In genomic region chr11:94259814-94260213, GRCm38 (mm10) we compare ENCODE assay signal across 18 mouse cellular contexts. TPM values are rescaled to one million over a fixed set of nuclear protein-coding genes. Genes with fewer than 3 reads are reported as not detected.
A peak's percentile ranks its signal among the peaks of the same experiment; 100 is the strongest.
DNase-seq lines count a peak whose midpoint lies in the region; TF ChIP-seq lines count a peak whose summit lies in the region.
"Had no signal": no experiment of that assay in that cellular context is flagged by ENCODE, and none has a peak within 500 bp of the region (broad histone marks: within the 10 kb centered on the region; RNA-seq: fewer than 3 reads in every experiment).

No protein-coding gene starts in this region.

- no peak for TF ChIP-seq POLR2A in bone marrow, adult 2 months (IDR thresholded peaks at IDR 0.05; ENCODE audit: borderline replicate concordance, control insufficient read depth, low read depth, low read length)

- no peak for TF ChIP-seq CTCF in bone marrow, adult 2 months (IDR thresholded peaks at IDR 0.05; ENCODE audit: control insufficient read depth, insufficient read depth, low read length)

- peak; percentile 93 for DNase-seq in 416B (ENCODE audit: low read depth)
- peak; percentile 58 for DNase-seq in CD4-positive helper T cell, adult 2 months (ENCODE audit: low read depth, low spot score)
- no peak for DNase-seq in cerebellum, postnatal 4 days (ENCODE audit: low spot score in 2 of 2)
- DNase-seq in kidney, adult 18-20 months: no peak
- DNase-seq in cerebellum, adult 11-12 months: no peak
- DNase-seq: cerebellum, postnatal 14 days; gastrocnemius, postnatal 36 days; kidney, adult 9 months; right cerebral cortex, postnatal 4 days had no signal

- H3K27ac ChIP-seq in bone marrow, adult 2 months (ENCODE audit: control insufficient read depth, insufficient read depth, low read depth, low read length, poor library complexity): peak overlapping the region; percentile 24; the same call in 1 of the 2 replicates
- H3K27ac ChIP-seq in macrophage: 0 out of 2 replicates have a peak overlapping the region, but pooled peaks have one; percentile 4
- H3K27ac ChIP-seq: heart, embryonic 13.5 days; hindbrain, embryonic 10.5 days; limb, embryonic 10.5 days; midbrain, embryonic 12.5 days; neural tube, embryonic 15.5 days had no signal

- H3K79me2 ChIP-seq in macrophage (ENCODE audit: inconsistent target): no peaks in the 10 kb centered on the region

- peaks cover 9% of the 10 kb centered on the region for H3K4me1 ChIP-seq in bone marrow, adult 2 months (ENCODE audit: control insufficient read depth, insufficient read depth, low read length)

- WGBS in bone marrow, adult 2 months: 8% methylated on average over 4 of the region's 4 CpGs
- 14% methylated on average over 4 of the region's 4 CpGs for WGBS in macrophage (ENCODE audit: missing documents)

- no peak overlapping the region for H3K4me3 ChIP-seq in bone marrow, adult 2 months (replicated peaks; ENCODE audit: control insufficient read depth, low read depth, low read length)
- H3K4me3 ChIP-seq in macrophage (ENCODE audit: inconsistent target): no peak overlapping the region
- H3K4me3 ChIP-seq: heart, embryonic 13.5 days; hindbrain, embryonic 10.5 days; limb, embryonic 10.5 days; midbrain, embryonic 12.5 days; neural tube, embryonic 15.5 days had no signal

- H3K36me3 ChIP-seq in macrophage (ENCODE audit: inconsistent target): no peaks in the 10 kb centered on the region
- H3K36me3 ChIP-seq: heart, embryonic 13.5 days; hindbrain, embryonic 10.5 days; limb, embryonic 10.5 days; midbrain, embryonic 12.5 days; neural tube, embryonic 15.5 days had no signal

RNA-seq across cellular contexts. Expression of gene Wfikkn2, which starts 14.0 kb away (rescaled TPM):
- 0.42 TPM in 1 of 2 replicates, not detected in the other for polyA plus RNA-seq in bone marrow, adult 2 months (2011; ENCODE audit: insufficient read depth, insufficient read length, low replicate concordance, missing spikeins)
- under 1 TPM in 1 of 26 experiments, not detected in 25; 0.26 TPM for total RNA-seq in macrophage (2018; cell fraction: chromatin; rRNA removed)
- total RNA-seq in macrophage (2018; cell fraction: cytosol; rRNA removed): under 1 TPM in 3 of 26 experiments, not detected in 23; 0.03 to 0.06 (median 0.03) TPM
- total RNA-seq in macrophage (2018; cell fraction: nucleus; rRNA removed): 1 to 10 TPM in 1 of 26 experiments, under 1 TPM in 1, not detected in 24; 0.16 to 1.3 TPM
- polyA plus RNA-seq in macrophage (2018): not detected in 3 replicates

RNA-seq across cellular contexts. Expression of gene Gm21885, which starts 21.9 kb away (rescaled TPM):
- polyA plus RNA-seq in bone marrow, adult 2 months (2011; ENCODE audit: insufficient read depth, insufficient read length, low replicate concordance, missing spikeins): not detected in 2 replicates
- not detected for total RNA-seq in macrophage (2018; cell fraction: chromatin; rRNA removed)
- total RNA-seq in macrophage (2018; cell fraction: cytosol; rRNA removed): not detected
- not detected for total RNA-seq in macrophage (2018; cell fraction: nucleus; rRNA removed)
- polyA plus RNA-seq in macrophage (2018): not detected in 3 replicates
- total RNA-seq: gastrocnemius, postnatal 36 days had no signal
- polyA plus RNA-seq: forebrain, embryonic 14.5 days; heart, embryonic 13.5 days; hindbrain, embryonic 10.5 days; limb, embryonic 10.5 days; neural tube, embryonic 15.5 days; Patski had no signal

RNA-seq across cellular contexts. Expression of gene Tob1, which starts 48.6 kb away (rescaled TPM):
- 3.3 and 6.4 TPM in 2 replicates for polyA plus RNA-seq in bone marrow, adult 2 months (2011; ENCODE audit: insufficient read depth, insufficient read length, low replicate concordance, missing spikeins)
- 10 to 100 TPM in 4 of 26 experiments, 1 to 10 TPM in 22; 2.3 to 11.6 (median 6.5) TPM for total RNA-seq in macrophage (2018; cell fraction: chromatin; rRNA removed)
- 10 to 100 TPM in 20 of 26 experiments, 1 to 10 TPM in 6; 7.5 to 30.2 (median 12.2) TPM for total RNA-seq in macrophage (2018; cell fraction: cytosol; rRNA removed)
- total RNA-seq in macrophage (2018; cell fraction: nucleus; rRNA removed): 10 to 100 TPM in 18 of 26 experiments, 1 to 10 TPM in 8; 6.4 to 29.1 (median 13.5) TPM
- 11.5 to 13.3 TPM (median 11.7 TPM) in 3 replicates for polyA plus RNA-seq in macrophage (2018)

Comparison
In these comparisons a context has a peak if more than half of its experiments do, and no peak if none do; other contexts are left out.
1. DNase-seq: peak in 416B (single experiment) and CD4-positive helper T cell, adult 2 months (single experiment); none in cerebellum, postnatal 4 days (0 of 2), kidney, adult 18-20 months (single experiment) and cerebellum, adult 11-12 months (single experiment).